Mouse (Mus musculus): ENCODE measurements around the gene Dmc1.

DNA sequence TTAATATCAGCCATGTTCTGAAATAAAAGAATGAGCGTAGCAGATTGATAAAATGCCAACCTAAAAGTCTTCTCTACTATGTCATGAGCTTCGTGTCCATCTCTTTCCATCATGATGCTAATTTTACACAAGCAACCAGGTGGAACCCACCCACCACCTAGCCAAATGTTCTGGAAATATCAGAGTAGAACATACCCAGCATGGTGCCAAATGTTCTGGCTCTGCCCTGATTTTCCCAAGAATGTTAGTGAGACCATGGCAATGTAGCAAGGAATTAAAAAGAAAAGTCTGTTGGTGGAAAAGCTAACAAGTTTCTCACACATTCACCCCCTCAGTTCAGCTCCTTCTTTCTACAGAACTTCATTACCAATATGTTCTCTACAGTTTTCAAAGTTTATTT is 4.7 kb downstream of the Dmc1 start:
- no peak for TF ChIP-seq CTCF (IDR thresholded peaks at IDR 0.05; ENCODE audit: low read depth)
- no peak for TF ChIP-seq EP300 (IDR thresholded peaks at IDR 0.05; ENCODE audit: low read depth)
